Mouse (Mus musculus) hematopoietic stem cell, adult 5-6 weeks (primary cell): Measurements from ENCODE around the gene Adk. TPM values are rescaled to one million over a fixed set of nuclear protein-coding genes. Genes with fewer than 3 reads are reported as not detected.

Source experiments
- ATAC-seq, 2 experiments: fragments of 125-278 bp in 1 of 2; replicated peaks in 1 of 2; 2 replicates each; pipeline ENCODE4 v1.8.0; 2016 to 2017; ENCODE audit warnings: inconsistent platforms in 2 of 2, mild to moderate bottlenecking in 2 of 2, moderate number of reproducible peaks in 2 of 2, low read depth in 1 of 2, moderate TSS enrichment in 1 of 2; ENCODE audit not compliant: low FRiP score in 2 of 2, poor library complexity in 2 of 2, severe bottlenecking in 2 of 2, insufficient read depth in 1 of 2, low TSS enrichment in 1 of 2
- total RNA-seq: library from RNA; stranded (forward); fragments of 172-1452, 232-1000 nt; gene quantifications from 2 replicates; pipeline ENCODE4 v1.2.3, GENCODE M21; 2017

The Adk gene
- total RNA-seq, 1 experiment from 2014 or later: 55.9 TPM

GRCm38 (mm10) chr14:21181053-21181452 lies 128.7 kb downstream of the Adk start:
- no peak; a peak in 1 of 4 replicates for ATAC-seq

GRCm38 (mm10) chr14:21191966-21192365 lies 139.6 kb downstream of the Adk start:
- peak in 1 of 2 experiments; percentile 47; a peak in 2 of 4 replicates for ATAC-seq

GRCm38 (mm10) chr14:21192749-21193148 lies 140.4 kb downstream of the Adk start:
- ATAC-seq: peak in 1 of 2 experiments; percentile 17; a peak in 1 of 4 replicates

GRCm38 (mm10) chr14:21194336-21194735 lies 142.0 kb downstream of the Adk start:
- peak; percentile 60 to 76 for ATAC-seq

GRCm38 (mm10) chr14:21200850-21201249 lies 148.5 kb downstream of the Adk start:
- ATAC-seq: peak; percentile 39 to 62; a peak in 3 of 4 replicates

- ATAC-seq: no peak
Measured at GRCm38 (mm10) chr14:21206472-21206871, 154.1 kb downstream of the Adk start.

- ATAC-seq: no peak
Measured at GRCm38 (mm10) chr14:21221574-21222138, 169.3 kb downstream of the Adk start.

GRCm38 (mm10) chr14:21222206-21222605 lies 169.8 kb downstream of the Adk start:
- ATAC-seq: no peak

- no peak for ATAC-seq
Measured at GRCm38 (mm10) chr14:21223456-21223855, 171.1 kb downstream of the Adk start.

GRCm38 (mm10) chr14:21223971-21224635 lies 171.7 kb downstream of the Adk start:
- ATAC-seq: no peak

- no peak for ATAC-seq
Measured at GRCm38 (mm10) chr14:21237051-21237450, 184.7 kb downstream of the Adk start.

GRCm38 (mm10) chr14:21241105-21241504 lies 188.7 kb downstream of the Adk start:
- no peak for ATAC-seq

GRCm38 (mm10) chr14:21251386-21251785 lies 199.0 kb downstream of the Adk start:
- no peak for ATAC-seq

- no peak for ATAC-seq
Measured at GRCm38 (mm10) chr14:21252326-21252886, 200.0 kb downstream of the Adk start.

GRCm38 (mm10) chr14:21253321-21253992 lies 201.1 kb downstream of the Adk start:
- no peak for ATAC-seq

- ATAC-seq: no peak
Measured at GRCm38 (mm10) chr14:21253993-21254339, 201.6 kb downstream of the Adk start.

- ATAC-seq: no peak
Measured at GRCm38 (mm10) chr14:21268229-21268628, 215.9 kb downstream of the Adk start.

- ATAC-seq: no peak
Measured at GRCm38 (mm10) chr14:21271472-21271871, 219.1 kb downstream of the Adk start.
